Mouse (Mus musculus) gastrocnemius, adult 2 months (tissue): ENCODE results near the gene Ugt1a6a. TPM values are rescaled to one million over a fixed set of nuclear protein-coding genes. Genes with fewer than 3 reads are reported as not detected.

ENCODE experiments used
- DNase-seq: peaks from one replicate; pipeline ENCODE4 v3.0.0; 2022
- H3K27ac ChIP-seq: fragments of 200-600 bp; 2 replicates; pipeline ENCODE4 v1.8.1; 2022; ENCODE audit warnings: mild to moderate bottlenecking
- H3K4me3 ChIP-seq: fragments of 200-600 bp; 2 replicates; pipeline ENCODE4 v1.8.1; 2022; ENCODE audit warnings: mild to moderate bottlenecking, moderate library complexity
- CTCF ChIP-seq: fragments of 200-600 bp; IDR thresholded peaks from 2 replicates; pipeline ENCODE4 v1.8.1; 2022; ENCODE audit warnings: antibody characterized with exemption, mild to moderate bottlenecking, moderate library complexity
- intact Hi-C: fragments of 180-260 bp; cut with DNase I; formaldehyde crosslinking; loops from one replicate; pipeline ENCODE4 v1.15.1; 2025
- total RNA-seq, 2 experiments: library from RNA; stranded (reverse); gene quantifications; 2 replicates each; pipeline ENCODE4 v1.2.3; 2021

The Ugt1a6a gene
- total RNA-seq, 2 experiments from 2014 or later = 0.10 to 0.45 TPM

GRCm38 (mm10) chr1:88232664-88233380 lies 98.2 kb downstream of the Ugt1a6a start:
- no peak for DNase-seq

DNA sequence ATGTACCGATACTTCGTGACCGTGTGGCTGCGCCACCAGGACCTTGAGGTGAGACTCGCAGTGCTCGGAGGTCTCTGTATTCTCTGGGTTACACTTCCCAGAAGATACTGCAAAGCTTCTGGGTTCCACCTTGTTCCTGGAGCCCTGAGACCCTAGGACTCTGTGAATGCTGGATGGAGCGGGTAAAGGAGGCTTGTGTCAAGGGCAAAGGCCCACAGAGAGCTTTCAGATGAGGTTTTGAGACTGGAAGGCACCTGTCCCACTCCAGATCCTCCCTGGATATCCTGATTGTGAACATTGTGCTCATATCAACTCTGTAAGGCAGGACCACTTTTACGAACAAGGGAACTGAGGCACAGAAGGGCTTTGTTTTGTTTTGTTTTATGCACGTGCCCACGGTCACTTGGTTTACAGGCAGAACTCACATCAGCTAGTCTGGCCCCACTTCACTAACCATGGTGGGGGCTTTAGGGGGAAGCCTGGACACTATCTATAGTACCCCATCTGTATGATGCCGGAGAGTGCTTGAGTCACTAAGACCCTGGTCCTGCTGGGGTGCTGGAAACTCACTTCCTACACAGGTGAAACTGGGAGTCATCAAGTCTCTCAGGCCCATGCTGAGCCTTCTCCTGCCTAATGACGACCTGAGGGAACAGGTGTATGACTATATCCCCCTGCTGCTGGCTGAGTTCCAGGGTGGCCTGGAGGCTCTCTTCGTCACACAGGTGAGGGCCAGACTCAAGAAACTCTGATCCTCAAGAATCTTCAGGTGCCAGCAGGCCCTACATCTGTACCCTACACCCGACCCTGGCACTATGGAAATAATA lies 99.0 kb downstream of the Ugt1a6a start:
- peak; percentile 47 for DNase-seq
- TF ChIP-seq CTCF = no peak
- intact Hi-C loops = no loop called here
- Histone ChIP-seq H3K27ac (no peak overlapping the region), H3K4me3 (no peak overlapping the region)

More at GRCm38 (mm10) chr1:88232664-88233380, 98.2 kb downstream of the Ugt1a6a start:
- Histone ChIP-seq H3K27ac (no peak overlapping the region), H3K4me3 (no peak overlapping the region)
- no peak for TF ChIP-seq CTCF
- intact Hi-C loops = no loop called here

DNA sequence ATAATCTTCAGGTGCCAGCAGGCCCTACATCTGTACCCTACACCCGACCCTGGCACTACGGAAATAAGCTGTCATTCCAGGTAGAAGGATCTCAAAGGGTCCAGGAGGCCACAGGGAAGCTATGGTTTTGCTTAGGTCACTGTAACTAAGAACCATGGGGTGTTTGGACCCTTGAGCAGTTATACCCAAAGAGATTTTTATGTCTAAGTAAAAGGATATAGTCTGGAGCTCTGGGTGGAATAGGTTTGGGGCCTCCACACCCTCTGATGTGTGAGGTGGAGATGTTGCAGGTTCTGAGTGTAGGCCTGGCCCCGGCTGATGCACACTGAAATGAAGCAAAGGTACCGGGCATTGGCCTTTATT lies 99.6 kb downstream of the Ugt1a6a start:
- intact Hi-C loops = no loop called here
- no peak for DNase-seq

DNA sequence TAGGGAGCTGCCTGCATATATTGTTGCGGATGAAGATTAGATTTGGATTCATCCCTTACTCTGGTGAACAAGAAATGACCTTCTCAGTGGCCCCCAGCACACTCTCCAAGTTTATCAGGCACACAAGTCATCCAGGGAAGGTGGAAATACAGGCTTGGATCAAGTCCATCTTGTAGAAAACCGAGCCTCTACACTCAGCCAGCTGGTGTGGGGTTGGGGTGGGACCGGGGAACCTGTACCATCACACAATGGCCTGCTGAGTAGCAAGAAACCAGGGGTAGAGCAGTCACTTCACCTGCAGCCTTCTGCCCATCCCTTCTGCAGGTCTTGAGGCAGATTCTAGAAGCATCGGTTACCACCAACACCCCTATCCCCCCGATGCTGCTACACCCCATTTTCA lies 100.0 kb downstream of the Ugt1a6a start:
- no peak for TF ChIP-seq CTCF
- no peak overlapping the region for H3K4me3 ChIP-seq
- intact Hi-C loops = no loop called here
- no peak overlapping the region for H3K27ac ChIP-seq
- peak; percentile 27 for DNase-seq

More for the DNA sequence above, 99.6 kb downstream of the Ugt1a6a start:
- no peak for TF ChIP-seq CTCF
- H3K4me3 ChIP-seq = no peak overlapping the region
- H3K27ac ChIP-seq = no peak overlapping the region

DNA sequence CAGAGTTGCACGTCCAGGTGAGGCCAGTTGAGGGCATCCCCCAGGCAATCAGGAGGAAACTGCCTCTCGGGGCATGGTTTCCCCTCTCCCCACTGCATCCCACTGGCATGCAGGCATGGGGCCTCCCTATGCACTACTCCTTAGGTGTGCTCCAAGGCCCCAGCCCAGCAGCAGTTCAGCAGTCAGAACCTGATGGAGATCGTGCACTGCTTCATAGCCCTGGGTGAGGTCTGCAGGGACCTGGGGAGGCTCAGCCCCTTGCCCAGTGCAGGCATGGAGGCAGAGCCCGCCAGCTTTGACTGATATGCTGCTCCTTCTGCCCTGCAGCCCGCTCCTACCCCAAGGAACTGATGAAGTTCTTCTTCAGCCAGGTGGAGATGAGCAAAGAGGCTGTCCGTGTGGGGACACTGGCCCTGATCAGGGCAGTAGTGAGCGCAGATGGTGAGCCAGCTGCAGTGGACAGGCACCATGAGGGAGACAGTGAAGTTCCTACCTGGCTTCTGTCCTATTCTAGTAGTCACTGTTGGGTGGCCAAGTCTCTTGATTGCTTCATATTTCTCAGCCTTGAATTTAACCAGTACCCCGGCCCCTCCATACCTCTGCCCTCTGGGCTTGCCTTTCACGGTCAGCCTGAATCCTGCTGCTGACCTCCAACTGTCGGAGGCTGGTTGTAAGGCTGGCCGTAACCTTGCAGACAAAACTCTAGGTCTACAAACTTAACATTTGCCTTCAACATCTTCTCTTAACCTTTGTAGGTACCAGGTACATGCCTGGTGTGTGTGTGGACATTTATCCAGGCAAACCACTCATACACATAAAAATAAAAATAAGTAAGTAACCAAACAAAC lies 100.7 kb downstream of the Ugt1a6a start:
- peak; percentile 36 for DNase-seq
- TF ChIP-seq CTCF = no peak
- no peak overlapping the region for H3K4me3 ChIP-seq
- H3K27ac ChIP-seq = no peak overlapping the region
- intact Hi-C loops = no loop called here

DNA sequence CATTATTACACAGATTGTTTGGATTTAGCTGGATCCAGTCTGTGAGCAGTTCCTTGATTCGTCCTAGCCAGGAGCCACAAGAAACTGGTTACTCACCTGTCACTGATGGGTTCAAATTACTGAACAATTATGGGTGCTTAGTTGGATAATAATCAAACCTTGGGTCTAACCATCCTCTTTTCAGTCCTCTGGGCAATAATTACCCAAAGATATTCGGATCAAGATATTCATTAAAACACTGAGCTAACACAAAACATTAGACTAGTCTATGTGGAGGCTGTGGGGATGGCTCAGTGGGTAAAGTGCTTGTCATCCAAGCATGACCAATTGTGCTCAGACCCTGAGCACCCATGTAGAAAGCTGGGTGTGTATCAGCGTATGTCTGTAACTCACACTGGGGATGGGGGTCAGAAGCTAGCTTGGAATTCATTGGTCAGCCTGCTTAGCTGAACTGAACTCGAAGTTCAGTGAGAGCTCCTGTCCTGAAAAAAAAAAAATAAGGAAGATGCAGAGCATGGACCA lies 101.3 kb downstream of the Ugt1a6a start:
- intact Hi-C loops = no loop called here
- DNase-seq = peak; percentile 8
- Histone ChIP-seq H3K27ac (no peak overlapping the region), H3K4me3 (no peak overlapping the region)
- no peak for TF ChIP-seq CTCF

DNA sequence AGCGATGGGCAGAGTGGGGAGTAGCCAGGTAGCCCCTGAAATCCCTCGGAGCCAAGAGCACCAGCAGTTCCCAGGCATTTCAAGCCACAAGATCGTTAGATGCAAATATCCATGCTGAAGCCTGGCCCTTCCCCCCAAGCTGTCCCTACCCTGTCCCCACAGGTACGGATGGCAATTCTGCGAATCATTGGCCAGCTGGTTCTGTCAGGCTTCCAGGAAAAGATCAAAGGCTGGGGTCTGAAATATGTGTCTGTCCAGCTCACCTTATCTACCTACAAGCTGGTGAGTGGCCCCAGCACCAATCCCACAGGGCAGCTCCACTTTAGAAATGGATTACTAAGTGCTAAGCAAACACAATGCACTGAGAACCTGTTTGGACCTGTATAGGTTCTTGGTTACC lies 102.7 kb downstream of the Ugt1a6a start:
- no peak overlapping the region for H3K27ac ChIP-seq
- TF ChIP-seq CTCF = no peak
- intact Hi-C loops = no loop called here
- H3K4me3 ChIP-seq = no peak overlapping the region
- peak; percentile 19 for DNase-seq

DNA sequence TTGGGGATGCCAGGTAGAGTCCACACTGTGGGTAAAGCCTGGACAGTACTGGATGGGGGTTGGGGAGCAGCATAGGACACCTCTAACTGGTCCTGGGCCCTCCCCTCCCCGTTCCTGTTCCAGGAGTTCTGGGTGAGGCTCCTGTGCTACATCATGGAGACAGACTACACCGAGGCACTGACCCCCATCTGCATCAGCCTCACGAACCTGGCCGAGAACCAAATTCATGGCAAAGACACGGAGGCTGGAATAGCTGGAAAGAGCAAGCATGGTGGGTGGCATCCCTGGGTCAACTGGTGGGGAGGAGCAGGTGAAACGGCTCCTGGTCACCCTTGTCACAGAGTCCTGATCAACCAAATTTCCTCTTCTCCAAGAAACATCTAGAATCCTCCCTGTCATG lies 104.2 kb downstream of the Ugt1a6a start:
- intact Hi-C loops = no loop called here
- Histone ChIP-seq H3K27ac (no peak overlapping the region), H3K4me3 (no peak overlapping the region)
- DNase-seq = no peak
- TF ChIP-seq CTCF = no peak

- no peak for DNase-seq
- Histone ChIP-seq H3K4me3 (no peak overlapping the region), H3K27ac (no peak overlapping the region)
- intact Hi-C loops = no loop called here
- TF ChIP-seq CTCF = no peak
Observed at GRCm38 (mm10) chr1:88240072-88240471, 105.5 kb downstream of the Ugt1a6a start.

- no peak overlapping the region for H3K4me3 ChIP-seq
- H3K27ac ChIP-seq = no peak overlapping the region
- no peak for DNase-seq
- intact Hi-C loops = no loop called here
- no peak for TF ChIP-seq CTCF
Observed at GRCm38 (mm10) chr1:88240579-88240978, 106.0 kb downstream of the Ugt1a6a start.

- TF ChIP-seq CTCF = no peak
- DNase-seq = no peak
- intact Hi-C loops = no loop called here
Observed at GRCm38 (mm10) chr1:88243861-88244260, 109.3 kb downstream of the Ugt1a6a start.

GRCm38 (mm10) chr1:88245881-88246280 lies 111.3 kb downstream of the Ugt1a6a start:
- no peak for DNase-seq
- intact Hi-C loops = no loop called here
- no peak overlapping the region for H3K27ac ChIP-seq
- TF ChIP-seq CTCF = no peak
- no peak overlapping the region for H3K4me3 ChIP-seq

More at GRCm38 (mm10) chr1:88243861-88244260, 109.3 kb downstream of the Ugt1a6a start:
- H3K4me3 ChIP-seq = no peak overlapping the region
- H3K27ac ChIP-seq = no peak overlapping the region
